Mouse (Mus musculus) heart, postnatal 0 days (tissue): ENCODE data around the gene Bbof1.

Source experiments
- CTCF ChIP-seq: IDR thresholded peaks from 2 replicates; pipeline ENCODE4 v1.5.1; 2016; ENCODE audit warnings: antibody characterized with exemption, control low read depth, low read depth
- EP300 ChIP-seq: IDR thresholded peaks from 2 replicates; pipeline ENCODE4 v1.6.1; 2016; ENCODE audit warnings: antibody characterized with exemption, low read depth

- TF ChIP-seq CTCF = no peak
- TF ChIP-seq EP300 = no peak
Measured at GRCm38 (mm10) chr12:84362872-84363271, 46.0 kb upstream of the Bbof1 start.
